Mouse (Mus musculus) heart, postnatal 0 days (tissue): Measurements from ENCODE around the gene Il5.
"Not testable (repeated sequence)": the region's sequence is repeated elsewhere in the genome, so short reads cannot be mapped to it uniquely, and the experiment has no call there.

Experiments used
- CTCF ChIP-seq: IDR thresholded peaks from 2 replicates; pipeline ENCODE4 v1.5.1; 2016; ENCODE audit warnings: antibody characterized with exemption, control low read depth, low read depth
- EP300 ChIP-seq: IDR thresholded peaks from 2 replicates; pipeline ENCODE4 v1.6.1; 2016; ENCODE audit warnings: antibody characterized with exemption, low read depth

DNA sequence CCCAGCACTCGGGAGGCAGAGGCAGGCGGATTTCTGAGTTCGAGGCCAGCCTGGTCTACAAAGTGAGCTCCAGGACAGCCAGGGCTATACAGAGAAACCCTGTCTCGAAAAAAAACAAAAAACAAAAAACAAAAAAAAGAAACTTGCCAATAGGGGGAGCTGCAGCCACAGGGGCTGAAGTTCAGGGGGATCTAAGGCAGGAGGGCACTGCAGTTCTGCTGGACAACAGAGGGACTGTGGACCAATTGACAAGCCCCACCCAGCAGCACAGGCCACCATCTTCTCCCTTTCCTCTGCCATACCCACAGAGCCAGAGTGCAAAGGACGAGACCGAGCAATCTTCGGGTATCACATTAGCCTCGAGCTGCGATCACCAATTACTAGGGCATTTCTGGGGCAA is 37.4 kb downstream of the Il5 start:
- not testable (repeated sequence) for TF ChIP-seq EP300
- peak; percentile 39; the same call in 1 of the 2 replicates for TF ChIP-seq CTCF
